Mouse (Mus musculus) 416B (cell line): Measurements from ENCODE around the gene Aipl1.

Experiments used
- DNase-seq: peaks from one replicate; pipeline ENCODE4 v3.0.0; 2011; ENCODE audit warnings: low read depth

The Aipl1 gene

DNA sequence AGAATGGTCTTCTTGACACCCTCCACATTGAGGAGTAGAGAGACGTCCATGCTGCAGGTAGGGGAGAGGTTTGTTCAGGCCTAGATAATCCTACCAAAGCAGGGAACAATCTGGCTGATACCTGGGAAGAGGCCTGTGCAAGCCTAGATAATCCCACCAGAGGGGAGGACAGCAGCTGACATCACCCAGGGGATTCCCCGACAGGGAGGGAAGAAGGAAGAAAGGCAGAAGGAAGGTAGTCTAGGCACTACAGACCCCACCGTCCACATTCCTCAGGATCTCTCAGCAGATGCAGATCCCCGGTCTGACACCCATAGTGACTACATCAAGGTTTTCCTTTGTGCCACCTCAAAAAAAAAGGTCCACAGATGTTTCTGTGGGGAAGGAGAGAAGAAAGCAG, at the start of gene Aipl1:
Gene Aipl1 (minus strand): TSS at position 101 of the 400 bp plus-strand sequence.
- DNase-seq: no peak

DNA sequence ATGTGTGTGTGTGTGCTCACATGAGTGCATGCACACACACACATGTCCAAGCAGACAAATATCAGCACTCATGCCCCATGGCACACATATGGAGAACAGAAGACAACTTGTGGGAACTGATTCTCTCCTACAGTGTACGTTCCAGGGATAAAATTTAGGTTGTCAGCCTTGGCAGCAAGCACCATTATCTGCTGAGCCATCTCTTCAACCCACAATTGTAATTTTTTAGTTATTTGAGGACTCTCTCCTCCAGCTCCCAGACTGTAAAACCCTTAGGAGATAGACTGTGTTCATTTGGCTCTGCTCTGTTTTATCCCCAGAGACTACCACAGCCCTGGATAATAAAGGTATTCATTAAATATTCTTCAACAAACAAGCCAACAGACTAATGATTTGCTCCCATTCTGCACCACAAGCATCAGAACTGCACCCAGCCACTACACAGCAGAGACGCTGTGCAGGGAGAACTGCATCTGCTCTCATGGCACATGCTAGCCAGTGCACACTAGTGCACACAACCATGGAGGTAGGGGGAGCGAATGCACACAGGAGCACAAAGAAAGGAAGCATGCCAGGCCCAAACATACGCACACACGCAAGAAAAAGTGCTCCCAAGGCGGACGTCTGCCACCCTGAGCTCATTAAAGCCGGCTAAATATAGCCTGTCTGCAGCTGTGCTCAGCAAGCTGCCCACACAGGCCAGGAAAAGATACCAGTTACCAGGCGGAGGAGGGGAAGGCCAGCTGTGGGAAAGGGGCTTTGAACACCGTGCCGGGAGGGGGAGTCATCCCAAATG, 49.1 kb upstream of the Aipl1 start:
- no peak for DNase-seq

DNA sequence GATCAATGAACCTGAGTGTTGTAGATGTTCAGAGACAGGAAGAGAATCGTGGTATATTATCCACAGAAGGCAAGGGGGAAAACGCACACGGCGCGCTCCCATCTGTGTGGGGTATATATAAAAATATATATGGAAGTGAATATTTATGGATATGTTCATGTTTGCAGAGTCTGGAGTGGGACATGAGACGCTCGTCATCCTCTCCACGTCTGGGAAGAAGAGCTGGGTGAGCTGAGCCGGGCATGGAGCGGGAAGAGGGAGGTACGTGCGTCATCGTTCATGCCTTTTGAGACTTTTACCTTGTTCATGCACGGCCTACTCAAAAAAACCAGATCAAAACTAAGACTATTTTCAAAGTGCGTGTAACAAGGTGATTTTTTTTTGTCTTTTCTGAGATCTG, 47.0 kb upstream of the Aipl1 start:
- DNase-seq: no peak

GRCm38 (mm10) chr11:72082601-72083000, 45.3 kb upstream of the Aipl1 start:
- no peak for DNase-seq

GRCm38 (mm10) chr11:72080461-72080860, 43.2 kb upstream of the Aipl1 start:
- DNase-seq: no peak

GRCm38 (mm10) chr11:72078647-72079046, 41.3 kb upstream of the Aipl1 start:
- no peak for DNase-seq

- DNase-seq: peak; percentile 42
Measured at GRCm38 (mm10) chr11:72078056-72078455, 40.7 kb upstream of the Aipl1 start.

- no peak for DNase-seq
Measured at GRCm38 (mm10) chr11:72074230-72074629, 36.9 kb upstream of the Aipl1 start.

DNA sequence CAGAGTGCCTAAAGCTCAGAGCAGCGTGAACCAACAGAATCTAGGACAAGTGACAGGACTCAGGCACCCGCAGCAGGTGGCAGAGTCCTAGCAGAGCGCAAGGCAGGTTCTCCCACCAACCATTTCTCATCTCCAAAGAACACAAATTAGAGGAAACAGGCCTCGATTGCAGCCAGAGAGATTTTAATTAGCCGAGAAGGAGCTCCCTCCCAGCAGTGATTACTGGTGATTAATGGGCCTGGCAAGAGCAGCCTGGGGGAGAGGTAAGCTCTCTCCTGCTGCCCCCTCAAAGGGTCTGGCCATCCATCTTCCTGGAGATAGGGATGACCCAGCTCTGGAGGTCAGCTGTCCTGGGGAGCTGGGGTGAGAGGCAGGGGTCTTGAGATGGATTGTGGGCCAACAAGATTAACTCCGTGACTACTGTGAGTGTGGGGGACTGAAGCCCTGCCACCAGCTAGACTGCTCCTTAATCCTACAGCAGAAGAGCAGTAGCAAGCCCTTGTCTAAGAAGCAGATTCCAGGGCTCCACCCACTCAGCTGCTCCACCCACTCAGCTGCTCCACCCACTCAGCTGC, 35.1 kb upstream of the Aipl1 start:
- no peak for DNase-seq

- no peak for DNase-seq
Measured at GRCm38 (mm10) chr11:72070733-72071132, 33.4 kb upstream of the Aipl1 start.

- DNase-seq: no peak
Measured at GRCm38 (mm10) chr11:72068026-72068425, 30.7 kb upstream of the Aipl1 start.

GRCm38 (mm10) chr11:72067326-72067725, 30.0 kb upstream of the Aipl1 start:
- no peak for DNase-seq

GRCm38 (mm10) chr11:72066330-72066729, 29.0 kb upstream of the Aipl1 start:
- DNase-seq: peak; percentile 29

DNA sequence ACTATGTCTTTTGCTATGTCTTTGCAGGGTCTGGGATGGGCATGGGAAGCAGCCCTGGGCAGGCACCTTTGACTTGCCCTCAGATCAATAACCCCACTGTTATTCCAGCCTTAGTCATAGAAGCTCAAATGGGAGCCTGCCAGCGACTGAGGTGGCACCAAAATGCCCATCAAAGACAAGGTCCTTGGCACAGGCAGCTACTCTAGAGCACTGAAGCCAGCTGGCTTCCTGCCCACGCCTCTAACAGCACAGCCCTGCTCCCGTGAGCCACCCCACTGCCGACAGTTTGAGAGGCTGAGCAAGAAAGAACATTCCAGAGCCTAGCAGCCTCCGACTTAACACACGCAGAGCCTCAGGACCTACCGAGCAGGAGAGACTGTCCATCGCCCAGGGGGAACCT, 27.8 kb upstream of the Aipl1 start:
- no peak for DNase-seq

DNA sequence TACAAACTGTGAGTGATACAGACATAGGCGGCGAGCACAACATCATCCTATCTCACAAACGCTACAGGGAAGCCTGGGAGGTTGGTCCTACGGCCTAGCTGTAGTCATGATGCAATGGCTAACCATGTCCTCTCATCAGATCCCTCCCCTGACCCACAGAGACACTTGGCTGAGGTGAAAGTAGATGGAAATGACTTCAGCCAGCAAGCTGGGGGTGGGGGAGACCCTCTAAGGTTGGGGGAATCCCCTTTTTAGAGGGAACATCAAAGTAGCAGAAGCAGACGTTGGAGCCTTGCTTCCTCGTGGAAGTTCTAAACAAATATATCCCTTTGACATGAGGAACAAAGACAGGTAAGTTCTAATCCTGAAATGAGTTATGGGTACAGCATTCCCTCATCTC, 27.1 kb upstream of the Aipl1 start:
- DNase-seq: no peak

DNA sequence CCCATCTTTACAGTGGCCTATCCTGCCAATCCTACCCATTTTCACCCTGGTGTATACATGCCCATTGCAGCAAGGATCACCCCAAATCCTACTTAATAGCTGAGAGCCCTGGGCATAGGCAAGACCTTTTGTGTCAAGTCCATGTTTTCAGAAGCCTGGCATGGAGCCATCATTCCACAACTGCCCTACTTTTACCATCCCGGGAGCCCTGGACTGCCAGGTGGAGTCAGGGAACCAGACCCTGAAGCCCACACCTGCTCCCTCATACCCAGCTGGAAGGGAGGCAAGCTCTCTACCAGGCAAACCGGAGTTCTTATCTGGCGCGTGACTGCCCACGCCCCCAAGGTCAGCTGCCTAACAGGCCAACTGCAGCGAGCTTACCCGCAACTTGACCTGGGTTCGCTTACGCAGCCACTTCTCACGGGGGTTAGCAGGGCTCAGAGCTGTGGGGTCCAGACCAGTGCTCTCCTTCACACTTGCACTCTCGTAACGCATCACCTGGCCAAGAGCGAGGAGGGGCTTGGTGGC, 23.8 kb upstream of the Aipl1 start:
- DNase-seq: no peak

GRCm38 (mm10) chr11:72060416-72060815, 23.1 kb upstream of the Aipl1 start:
- peak; percentile 30 for DNase-seq

- no peak for DNase-seq
Measured at GRCm38 (mm10) chr11:72057166-72057565, 19.9 kb upstream of the Aipl1 start.

- no peak for DNase-seq
Measured at GRCm38 (mm10) chr11:72055176-72055575, 17.9 kb upstream of the Aipl1 start.

GRCm38 (mm10) chr11:72052636-72053035, 15.3 kb upstream of the Aipl1 start:
- DNase-seq: peak; percentile 87

DNA sequence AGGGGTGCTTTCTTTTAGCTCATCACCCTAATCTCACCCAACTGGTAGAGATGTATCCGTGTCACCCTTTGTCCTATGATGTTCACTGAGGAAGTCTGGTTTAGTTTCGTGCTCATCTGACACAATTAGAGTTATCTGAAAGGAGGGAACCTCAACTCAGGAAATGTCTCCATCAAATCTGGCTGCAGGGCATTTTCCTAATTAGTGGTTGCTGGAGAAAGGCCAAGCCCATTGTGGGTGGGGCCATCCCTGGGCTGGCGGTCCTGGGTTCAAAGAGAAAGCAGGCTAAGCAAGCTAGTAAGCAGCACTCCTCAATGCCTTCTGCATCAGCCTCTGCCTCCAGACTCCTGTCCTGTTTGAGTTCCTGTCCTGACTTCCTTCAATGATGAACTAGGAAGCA, 14.9 kb upstream of the Aipl1 start:
- no peak for DNase-seq

- DNase-seq: no peak
Measured at GRCm38 (mm10) chr11:72050895-72051858, 13.9 kb upstream of the Aipl1 start.
